Mouse (Mus musculus): ENCODE data around the gene Lst1.
A peak's percentile ranks its signal among the peaks of the same experiment; 100 is the strongest.

Gene Lst1

GRCm38 (mm10) chr17:35205380-35205769 lies 17.1 kb upstream of the Lst1 start:
- no peak for DNase-seq

GRCm38 (mm10) chr17:35204494-35205379 lies 16.5 kb upstream of the Lst1 start, which contains the start of gene Lta:
Lta (minus strand) TSS chr17:35205351.
- DNase-seq: no peak

- DNase-seq: no peak
Observed at GRCm38 (mm10) chr17:35202442-35202841, 14.2 kb upstream of the Lst1 start.

- no peak for DNase-seq
Observed at GRCm38 (mm10) chr17:35201787-35202186, 13.5 kb upstream of the Lst1 start, which contains the start of gene Tnf. Tnf (minus strand) TSS chr17:35202007.

GRCm38 (mm10) chr17:35201128-35201527 lies 12.9 kb upstream of the Lst1 start:
- no peak for DNase-seq

GRCm38 (mm10) chr17:35200398-35200797 lies 12.2 kb upstream of the Lst1 start:
- DNase-seq: no peak

DNA sequence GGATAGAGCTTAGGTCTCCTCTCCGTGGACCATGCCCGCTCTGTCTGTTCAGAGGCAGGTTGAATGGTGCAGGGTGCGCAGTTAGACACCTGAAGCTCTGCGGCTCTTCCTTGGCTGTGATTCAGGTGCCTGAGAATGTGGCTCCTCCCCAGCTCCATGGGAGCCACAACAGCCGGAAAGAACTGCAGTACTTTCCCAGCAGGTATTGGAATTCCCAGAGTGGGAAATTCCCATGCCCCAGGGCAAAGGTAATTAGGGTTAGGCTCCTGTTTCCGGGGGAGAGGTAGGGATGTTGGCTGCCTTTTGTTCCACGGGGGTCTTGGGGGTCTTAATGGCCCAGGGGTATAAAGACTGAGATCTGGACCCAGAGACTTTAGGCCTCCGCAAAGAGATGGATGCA lies 10.7 kb upstream of the Lst1 start:
- DNase-seq: no peak

GRCm38 (mm10) chr17:35198029-35198428 lies 9.8 kb upstream of the Lst1 start:
- DNase-seq: no peak

DNA sequence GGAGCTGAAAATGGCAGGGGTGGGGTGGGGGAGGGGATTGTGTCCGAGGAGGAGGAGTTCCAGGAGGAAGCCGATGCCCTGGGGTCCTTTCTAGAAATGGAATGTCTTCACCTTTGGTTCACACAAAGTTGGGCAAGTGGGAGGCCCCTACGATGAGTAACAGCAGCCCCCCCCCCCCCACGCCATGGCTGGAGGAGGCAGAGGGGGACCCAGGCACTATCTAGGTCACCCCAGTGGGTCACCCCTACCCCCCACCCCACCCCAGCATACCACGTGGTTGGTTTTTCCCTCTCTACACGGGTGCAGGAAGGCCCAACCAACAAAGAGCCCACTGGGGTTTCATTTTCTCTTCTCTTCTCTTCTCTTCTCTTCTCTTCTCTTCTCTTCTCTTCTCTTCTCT lies 8.9 kb upstream of the Lst1 start:
- DNase-seq: no peak

DNA sequence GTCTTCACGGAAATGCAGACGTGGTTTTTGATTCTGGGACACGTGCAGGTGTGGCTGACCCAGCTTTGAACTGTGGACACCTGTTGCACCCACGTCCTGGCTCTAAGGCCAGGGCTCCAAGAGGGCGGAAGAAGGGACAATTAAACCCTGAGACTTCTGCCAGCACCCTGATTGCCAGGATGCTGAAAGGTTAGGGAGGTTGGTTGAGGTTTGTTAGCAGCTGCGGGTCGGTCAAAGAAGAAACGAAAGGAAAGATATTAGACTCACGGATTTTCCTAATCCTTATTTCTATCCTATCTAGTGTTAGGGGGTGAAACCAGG lies 8.0 kb upstream of the Lst1 start:
- no peak for DNase-seq

DNA sequence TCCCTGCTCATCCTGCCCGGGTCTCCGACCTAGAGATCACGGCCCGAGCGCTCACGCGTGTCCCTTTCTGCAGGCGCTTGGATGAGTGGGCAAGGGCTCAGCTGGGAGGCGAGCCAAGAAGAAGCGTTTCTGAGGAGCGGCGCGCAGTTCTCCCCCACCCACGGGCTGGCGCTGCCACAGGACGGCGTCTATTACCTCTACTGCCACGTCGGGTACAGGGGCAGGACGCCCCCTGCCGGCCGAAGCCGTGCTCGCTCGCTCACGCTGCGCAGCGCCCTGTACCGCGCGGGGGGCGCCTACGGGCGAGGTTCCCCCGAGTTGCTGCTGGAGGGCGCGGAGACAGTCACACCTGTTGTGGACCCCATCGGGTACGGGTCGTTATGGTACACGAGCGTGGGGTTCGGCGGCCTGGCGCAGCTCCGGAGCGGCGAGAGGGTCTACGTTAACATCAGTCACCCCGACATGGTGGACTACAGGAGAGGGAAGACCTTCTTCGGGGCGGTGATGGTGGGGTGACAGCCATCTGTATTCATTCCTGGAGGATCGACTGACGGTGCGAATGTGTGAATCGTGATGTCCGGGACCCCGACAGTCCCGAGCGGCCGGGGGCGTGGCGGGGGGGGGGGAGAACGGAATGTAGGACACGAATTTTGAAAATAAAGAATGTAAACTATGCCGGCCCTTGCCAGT lies 7.5 kb upstream of the Lst1 start:
- peak; percentile 90 for DNase-seq

GRCm38 (mm10) chr17:35194844-35195630 lies 6.8 kb upstream of the Lst1 start:
- DNase-seq: no peak

DNA sequence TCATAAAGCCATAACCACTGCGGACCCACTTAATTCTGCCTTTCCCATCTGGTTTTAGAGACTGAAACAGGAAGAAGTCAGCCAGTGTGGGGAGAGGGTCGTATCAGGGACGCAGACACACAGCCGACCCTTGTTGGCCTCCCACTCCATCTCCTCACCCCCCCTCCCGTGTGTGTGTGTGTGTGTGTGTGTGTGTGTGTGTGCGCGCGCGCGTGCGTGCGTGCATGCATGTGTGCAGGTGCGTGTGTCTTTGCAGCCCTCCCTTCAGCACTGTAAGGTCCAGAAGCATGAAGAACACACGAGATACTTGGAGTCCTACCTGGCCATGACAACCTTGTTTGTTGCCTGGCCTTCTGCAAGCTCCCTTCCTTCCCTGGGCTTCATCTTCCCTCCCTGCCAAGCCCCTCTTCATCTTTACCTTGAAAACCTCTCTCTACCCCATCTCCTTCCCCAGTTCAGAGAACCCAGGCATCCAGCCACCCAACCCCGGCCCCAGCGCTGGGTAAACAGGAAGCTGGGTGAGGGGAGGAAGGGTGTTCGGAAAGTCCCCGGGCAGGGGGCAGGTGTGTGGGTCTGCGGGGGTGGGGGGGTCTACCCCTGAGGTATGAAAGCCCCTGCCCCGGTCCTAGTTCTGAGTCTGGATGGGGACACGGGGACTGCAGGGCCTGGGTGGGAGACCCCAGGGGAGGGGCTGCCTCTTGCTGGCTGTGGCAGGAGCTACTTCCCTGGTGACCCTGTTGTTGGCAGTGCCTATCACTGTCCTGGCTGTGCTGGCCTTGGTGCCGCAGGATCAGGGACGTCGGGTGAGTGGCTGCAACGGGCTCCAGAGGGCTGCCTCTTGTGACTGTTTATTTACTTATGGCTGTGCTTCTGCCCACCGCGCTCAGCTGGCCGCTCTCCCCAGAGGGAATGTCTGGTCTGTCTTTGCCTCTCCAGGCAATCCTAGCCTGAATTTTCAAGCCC lies 5.9 kb upstream of the Lst1 start, which contains the start of gene Ltb:
Ltb (plus strand) TSS at position 559 of the 963 bp plus-strand sequence.
- DNase-seq: no peak

DNA sequence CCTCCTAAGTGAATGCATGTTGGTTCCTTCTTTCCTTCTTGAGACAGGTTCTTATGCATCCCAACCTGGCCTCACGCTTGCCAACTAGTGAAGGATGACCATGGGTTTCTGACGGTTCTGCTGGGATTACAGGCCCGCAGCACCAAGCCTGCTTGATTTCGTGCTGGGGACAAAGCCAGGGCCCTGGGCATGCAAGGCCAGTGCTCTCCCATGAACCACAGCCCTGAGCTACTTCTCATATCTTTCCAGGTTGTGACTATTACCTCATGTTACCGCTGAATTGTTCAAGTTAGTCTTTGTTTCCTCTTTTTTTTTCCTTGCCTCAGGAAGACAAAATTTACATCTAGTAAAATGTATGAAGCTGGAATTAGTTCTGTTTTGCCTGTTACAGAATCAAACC lies 4.7 kb upstream of the Lst1 start:
- no peak for DNase-seq

DNA sequence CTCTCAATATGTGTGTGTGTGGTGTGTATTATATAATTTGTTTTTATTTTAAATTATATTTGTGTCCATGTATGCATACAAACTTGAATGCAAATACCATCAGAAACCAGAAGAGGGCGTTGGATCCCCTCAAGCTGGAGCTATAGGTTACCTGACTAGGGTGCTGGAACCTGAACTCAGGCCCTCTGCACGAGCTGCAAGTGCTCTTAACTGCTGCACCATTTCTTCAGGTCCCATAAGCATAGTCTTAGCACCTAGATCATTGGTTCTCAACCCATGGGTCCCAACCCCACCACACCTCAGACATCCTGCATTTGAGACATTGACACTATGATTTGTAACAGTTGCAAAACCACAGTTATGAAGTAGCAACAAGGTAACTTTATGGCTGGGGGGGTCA lies 3.5 kb upstream of the Lst1 start:
- DNase-seq: no peak

GRCm38 (mm10) chr17:35190096-35190495 lies 1.9 kb upstream of the Lst1 start:
- DNase-seq: no peak

DNA sequence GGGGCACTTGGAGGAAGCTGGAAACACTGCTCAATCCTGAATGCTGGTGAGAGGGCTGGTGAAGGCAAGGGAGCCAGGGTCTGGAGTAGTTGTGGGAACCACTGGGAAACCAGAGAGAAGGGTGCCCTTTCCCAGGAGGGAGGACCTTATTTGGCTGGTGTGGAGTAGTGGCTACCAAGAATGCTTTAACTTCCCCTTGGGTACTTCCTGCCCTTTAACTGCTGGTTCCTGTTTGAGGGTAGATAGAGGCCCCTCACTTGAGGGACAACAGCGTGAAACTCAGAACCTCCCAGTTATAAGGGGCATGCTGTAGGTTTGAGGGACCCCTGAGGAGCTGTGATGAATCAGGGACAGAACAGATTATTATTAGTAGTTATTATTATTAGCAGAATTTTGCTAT lies 947 bp upstream of the Lst1 start:
- no peak for DNase-seq

DNA sequence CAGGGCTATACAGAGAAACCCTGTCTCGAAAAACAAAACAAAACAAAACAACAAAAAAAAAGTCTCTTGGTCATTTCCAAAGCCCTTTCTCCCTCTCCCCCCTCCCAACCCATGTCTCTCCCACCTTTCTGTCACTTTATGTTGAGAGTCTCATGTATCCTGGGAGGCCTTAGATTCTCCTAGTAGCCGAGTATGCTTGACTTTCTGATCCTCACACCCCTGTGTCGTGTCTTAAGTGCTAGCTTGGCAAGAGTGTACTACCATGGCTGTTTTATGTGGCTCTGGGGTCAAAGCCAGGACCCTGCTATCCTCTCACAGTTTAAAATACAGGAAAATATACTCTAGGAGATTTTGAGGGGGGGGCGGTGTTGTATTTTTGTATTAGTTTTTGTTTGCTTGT lies 894 bp downstream of the Lst1 start:
- no peak for DNase-seq

- no peak for DNase-seq
Observed at GRCm38 (mm10) chr17:35186681-35187080, 1.6 kb downstream of the Lst1 start.

- no peak for DNase-seq
Observed at GRCm38 (mm10) chr17:35185639-35186611, 2.3 kb downstream of the Lst1 start.

GRCm38 (mm10) chr17:35180093-35180492 lies 8.1 kb downstream of the Lst1 start:
- no peak for DNase-seq
